Mouse (Mus musculus): ENCODE data around the gene Zkscan2.

The Zkscan2 gene

GRCm38 (mm10) chr7:123430411-123430705 lies 69.9 kb downstream of the Zkscan2 start:
- no peak for DNase-seq

GRCm38 (mm10) chr7:123429624-123430410 lies 70.4 kb downstream of the Zkscan2 start:
- DNase-seq, result no peak
